Mouse (Mus musculus): ENCODE measurements at regions not wholly inside any gene's neighbourhood (a gene's known extent, or its start where the extent isn't known, plus 50 kb on each side); places are given as distances from the start of the nearest gene placed in this dataset.

- no peak for DNase-seq
Observed at GRCm38 (mm10) chr8:4934551-4934950, 155.2 kb upstream of the Shcbp1 start.

- DNase-seq, result no peak
Observed at GRCm38 (mm10) chr8:4934035-4934434, 154.7 kb upstream of the Shcbp1 start.

GRCm38 (mm10) chr8:4916447-4916846 is 137.1 kb upstream of the Shcbp1 start:
- no peak for DNase-seq

GRCm38 (mm10) chr8:4895046-4895445 is 115.7 kb upstream of the Shcbp1 start:
- DNase-seq, result no peak

- peak; percentile 84 for DNase-seq
Observed at GRCm38 (mm10) chr8:4868761-4869160, 89.4 kb upstream of the Shcbp1 start.

GRCm38 (mm10) chr8:4839087-4839486 is 59.7 kb upstream of the Shcbp1 start:
- DNase-seq, result no peak

GRCm38 (mm10) chr8:4838527-4838926 is 59.2 kb upstream of the Shcbp1 start:
- no peak for DNase-seq

- no peak for DNase-seq
Observed at GRCm38 (mm10) chr8:4837719-4838118, 58.4 kb upstream of the Shcbp1 start.

GRCm38 (mm10) chr8:4836651-4837050 is 57.3 kb upstream of the Shcbp1 start:
- no peak for DNase-seq
